In genomic region chr9:43698080-43698712, GRCm38 (mm10) we compare ENCODE assay signal across 8 mouse cellular contexts. TPM values are rescaled to one million over a fixed set of nuclear protein-coding genes. Genes with fewer than 3 reads are reported as not detected.
DNase-seq lines count a peak whose midpoint lies in the region; ATAC-seq and TF ChIP-seq lines count a peak whose summit lies in the region.

No protein-coding gene starts in this region.

- no peak overlapping the region for H3K4me2 ChIP-seq in intestine, embryonic 14.5 days (ENCODE audit: low read length)
- no peak overlapping the region for H3K4me2 ChIP-seq in liver, postnatal 0 days (ENCODE audit: low read depth, low read length)

- 14% methylated on average over 8 of the region's 8 CpGs for WGBS in intestine, embryonic 14.5 days
- 8% methylated on average over 8 of the region's 8 CpGs for WGBS in liver, postnatal 0 days (ENCODE audit: insufficient replicate concordance)

- no peaks in the 10 kb centered on the region for H3K4me1 ChIP-seq in intestine, embryonic 14.5 days (replicated peaks; ENCODE audit: control insufficient read depth, insufficient read depth, low read length)
- no peaks in the 10 kb centered on the region for H3K4me1 ChIP-seq in liver, postnatal 0 days (ENCODE audit: insufficient read depth)

- peak; percentile 25; the same call in 1 of the 2 replicates for TF ChIP-seq CTCF in liver, postnatal 0 days (IDR thresholded peaks at IDR 0.05; ENCODE audit: low read depth)

- H3K4me3 ChIP-seq in intestine, embryonic 14.5 days (ENCODE audit: low read depth, low read length), result no peak overlapping the region
- no peak overlapping the region for H3K4me3 ChIP-seq in liver, postnatal 0 days (ENCODE audit: low read depth, low read length)

- H3K36me3 ChIP-seq in intestine, embryonic 14.5 days (ENCODE audit: control insufficient read depth, insufficient read depth, low read length), result no peaks in the 10 kb centered on the region
- no peaks in the 10 kb centered on the region for H3K36me3 ChIP-seq in liver, postnatal 0 days (replicated peaks; ENCODE audit: insufficient read depth, low read length)

- peak; percentile 22; the same call in 1 of the 2 replicates for TF ChIP-seq EP300 in liver, postnatal 0 days (IDR thresholded peaks at IDR 0.05; ENCODE audit: low read depth)

- no peaks in the 10 kb centered on the region for H3K27me3 ChIP-seq in intestine, embryonic 14.5 days (replicated peaks; ENCODE audit: control insufficient read depth, insufficient read depth, low read length)
- no peaks in the 10 kb centered on the region for H3K27me3 ChIP-seq in liver, postnatal 0 days (ENCODE audit: insufficient read depth, low read length)

- ATAC-seq in intestine, embryonic 14.5 days (replicated peaks; ENCODE audit: low FRiP score, low TSS enrichment, low read depth), result no peak; the same call in 1 of the 2 replicates
- ATAC-seq in liver, postnatal 0 days, result peak; percentile 56; the same call in 1 of the 2 replicates

- intact Hi-C loops in left cerebral cortex, postnatal 14 days (cut with DNase I), result no loop called here

- DNase-seq in ovary, postnatal 10 days (ENCODE audit: low spot score), result peak; percentile 36
- no peak for DNase-seq in ovary, adult 18-20 months (ENCODE audit: low spot score)
- DNase-seq in adrenal gland, postnatal 36 days, result peak; percentile 80 to 87
- peak; percentile 98 for DNase-seq in intestine, embryonic 14.5 days (ENCODE audit: low spot score)
- peak; percentile 75 for DNase-seq in liver, postnatal 0 days
- peak; percentile 45 for DNase-seq in thymus, postnatal 0 days (ENCODE audit: low spot score)
- DNase-seq in cerebellum, adult 8-10 months, result no peak
- DNase-seq in left cerebral cortex, postnatal 14 days (ENCODE audit: low spot score in 2 of 2), result no peak

- no peak overlapping the region for H3K27ac ChIP-seq in intestine, embryonic 14.5 days (ENCODE audit: low read depth)
- no peak overlapping the region for H3K27ac ChIP-seq in liver, postnatal 0 days (ENCODE audit: low read depth)

- H3K9me3 ChIP-seq in intestine, embryonic 14.5 days (ENCODE audit: control insufficient read depth, low read length), result no peaks in the 10 kb centered on the region
- H3K9me3 ChIP-seq in liver, postnatal 0 days (ENCODE audit: low read length), result no peaks in the 10 kb centered on the region

- H3K9ac ChIP-seq in intestine, embryonic 14.5 days (ENCODE audit: low read length), result no peak overlapping the region
- H3K9ac ChIP-seq in liver, postnatal 0 days (replicated peaks), result no peak overlapping the region

RNA-seq across cellular contexts. Expression of gene Nectin1, which starts 45.6 kb away (rescaled TPM):
- 10 to 100 TPM; 25.1 to 37.1 TPM for total RNA-seq in adrenal gland, postnatal 36 days (2021)
- polyA plus RNA-seq in intestine, embryonic 14.5 days (2014; fragmentation: Nextera tagmentation; extraction: Ambion mirVana), result 5.9 and 6.2 TPM in 2 replicates
- 4.0 and 4.1 TPM in 2 replicates for polyA plus RNA-seq in liver, postnatal 0 days (2015; fragmentation: Nextera tagmentation; extraction: Ambion mirVana)
- 7.7 and 9.9 TPM in 2 replicates for polyA plus RNA-seq in thymus, postnatal 0 days (2015; fragmentation: Nextera tagmentation; extraction: Ambion mirVana)
- total RNA-seq in left cerebral cortex, postnatal 14 days (2021), result 10 to 100 TPM; 82.6 to 93.4 TPM

Comparison
In these comparisons a context has a peak if more than half of its experiments do, and no peak if none do; other contexts are left out.
1. DNase-seq: peak in ovary, postnatal 10 days (single experiment), adrenal gland, postnatal 36 days (2 of 2), intestine, embryonic 14.5 days (single experiment), liver, postnatal 0 days (single experiment) and thymus, postnatal 0 days (single experiment); none in ovary, adult 18-20 months (single experiment), cerebellum, adult 8-10 months (single experiment) and left cerebral cortex, postnatal 14 days (0 of 2).